Mouse (Mus musculus): ENCODE measurements at regions not wholly inside any gene's neighbourhood (a gene's known extent, or its start where the extent isn't known, plus 50 kb on each side); places are given as distances from the start of the nearest gene placed in this dataset.

GRCm38 (mm10) chr12:52447482-52447881 is 56.3 kb upstream of the Arhgap5 start:
- Histone ChIP-seq H3K4me3 (no peak overlapping the region), H3K27ac (no peak overlapping the region)
- no peak for TF ChIP-seq CTCF (IDR thresholded peaks at IDR 0.05)
- intact Hi-C loops (cut with DNase I): no loop called here
- DNase-seq: no peak

GRCm38 (mm10) chr12:52448218-52448617 is 55.6 kb upstream of the Arhgap5 start:
- no peak for TF ChIP-seq CTCF (IDR thresholded peaks at IDR 0.05)
- intact Hi-C loops (cut with DNase I): no loop called here
- DNase-seq: no peak
- Histone ChIP-seq H3K4me3 (no peak overlapping the region), H3K27ac (no peak overlapping the region)

GRCm38 (mm10) chr12:52453890-52454289 is 49.9 kb upstream of the Arhgap5 start:
- no peak for DNase-seq
- H3K4me3 ChIP-seq: no peak overlapping the region
- H3K27ac ChIP-seq: no peak overlapping the region
- intact Hi-C loops (cut with DNase I): no loop called here
- TF ChIP-seq CTCF (IDR thresholded peaks at IDR 0.05): no peak
